ENCODE assay signal across 8 mouse cellular contexts in the genomic region with DNA sequence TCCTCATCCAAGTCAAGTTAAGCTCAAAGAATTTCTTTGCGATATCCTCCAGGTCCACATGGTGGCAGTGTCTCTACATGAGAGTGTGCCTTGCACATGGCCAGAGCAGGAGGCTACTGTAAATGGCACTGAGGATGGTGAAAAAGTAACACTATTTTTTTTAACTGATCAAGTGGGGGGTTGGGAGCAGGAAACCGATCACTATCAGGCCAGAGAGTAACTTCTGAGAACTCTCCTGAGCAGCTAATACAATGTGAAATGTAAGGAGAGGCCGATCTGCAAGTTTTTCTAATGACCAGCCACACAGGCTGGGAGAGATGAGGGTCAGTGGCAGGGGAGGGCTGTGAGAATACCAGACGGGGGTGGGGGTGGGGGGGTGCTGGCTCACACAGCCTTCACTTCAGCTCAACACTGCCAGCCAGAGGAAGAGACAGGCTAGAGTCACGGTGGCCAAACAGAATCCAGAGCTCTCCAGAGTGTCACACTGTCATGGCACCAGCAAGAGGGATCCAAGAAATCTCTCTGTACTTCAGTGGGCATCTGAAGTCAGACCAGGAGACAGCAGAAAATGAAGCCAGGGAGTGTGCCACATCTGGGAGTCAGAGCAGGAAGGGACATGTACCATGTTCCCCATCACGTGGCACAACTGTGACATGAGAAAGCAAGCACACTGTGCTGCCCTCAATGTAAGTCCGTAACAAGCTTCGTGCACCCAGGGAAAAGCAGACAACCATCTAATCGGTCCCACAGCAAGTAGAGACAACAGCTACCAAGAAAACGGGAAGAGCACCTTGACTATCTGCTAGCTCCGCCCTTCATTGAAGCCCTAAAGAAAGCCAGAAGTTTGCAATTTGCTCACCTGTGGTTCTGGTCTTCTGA.
DNase-seq lines count a peak whose midpoint lies in the region; ATAC-seq and TF ChIP-seq lines count a peak whose summit lies in the region.

No protein-coding gene starts in this region.

- peaks cover 53% of the 10 kb centered on the region for H3K4me1 ChIP-seq in E14TG2a.4 (replicated peaks; ENCODE audit: low read depth, low read length)
- peaks cover 11% of the 10 kb centered on the region for H3K4me1 ChIP-seq in embryonic facial prominence, embryonic 15.5 days
- H3K4me1 ChIP-seq in heart, embryonic 15.5 days (replicated peaks) = peaks cover 24% of the 10 kb centered on the region
- peaks cover 0 to 9% of the 10 kb centered on the region in 2 experiments; a peak in 2 of 4 replicates for H3K4me1 ChIP-seq in liver, embryonic 14.5 days (replicated peaks; ENCODE audit: control insufficient read depth in 2 of 2, insufficient read depth in 2 of 2, low read length in 1 of 2)
- H3K4me1 ChIP-seq in neural tube, embryonic 13.5 days (replicated peaks) = peaks cover 24% of the 10 kb centered on the region

- peak; percentile 90 for DNase-seq in brain, adult 2 months (ENCODE audit: low read depth, low spot score)
- DNase-seq in kidney, postnatal 10 days = peak; percentile 87
- peak in 2 of 3 experiments; percentile 29 to 43 for DNase-seq in liver, embryonic 14.5 days (ENCODE audit: low read depth in 3 of 3, low spot score in 3 of 3)
- DNase-seq in thymus, postnatal 10 days (ENCODE audit: low spot score in 2 of 2) = peak; percentile 48 to 56

- no peaks in the 10 kb centered on the region for H3K36me3 ChIP-seq in E14TG2a.4 (ENCODE audit: insufficient read depth, low read length)
- H3K36me3 ChIP-seq in embryonic facial prominence, embryonic 15.5 days = no peaks in the 10 kb centered on the region
- no peaks in the 10 kb centered on the region for H3K36me3 ChIP-seq in heart, embryonic 15.5 days
- H3K36me3 ChIP-seq in liver, embryonic 14.5 days (replicated peaks; ENCODE audit: control insufficient read depth, insufficient read depth, low read depth) = no peaks in the 10 kb centered on the region
- H3K36me3 ChIP-seq in neural tube, embryonic 13.5 days = no peaks in the 10 kb centered on the region

- H3K4me2 ChIP-seq in embryonic facial prominence, embryonic 15.5 days (replicated peaks) = no peak overlapping the region
- 0 out of 2 replicates have a peak overlapping the region, but pooled peaks have one; percentile 21 for H3K4me2 ChIP-seq in heart, embryonic 15.5 days
- no peak overlapping the region for H3K4me2 ChIP-seq in liver, embryonic 14.5 days (ENCODE audit: low read depth)
- no peak overlapping the region for H3K4me2 ChIP-seq in neural tube, embryonic 13.5 days

- H3K27me3 ChIP-seq in E14TG2a.4 (ENCODE audit: insufficient read depth, low read length) = no peaks in the 10 kb centered on the region
- no peaks in the 10 kb centered on the region for H3K27me3 ChIP-seq in embryonic facial prominence, embryonic 15.5 days
- no peaks in the 10 kb centered on the region for H3K27me3 ChIP-seq in heart, embryonic 15.5 days
- no peaks in the 10 kb centered on the region for H3K27me3 ChIP-seq in liver, embryonic 14.5 days (ENCODE audit: control insufficient read depth, insufficient read depth, low read length)
- H3K27me3 ChIP-seq in neural tube, embryonic 13.5 days = no peaks in the 10 kb centered on the region

- H3K4me3 ChIP-seq in E14TG2a.4 (replicated peaks; ENCODE audit: low read length) = no peak overlapping the region
- no peak overlapping the region for H3K4me3 ChIP-seq in embryonic facial prominence, embryonic 15.5 days (replicated peaks)
- H3K4me3 ChIP-seq in heart, embryonic 15.5 days = no peak overlapping the region
- no peak overlapping the region for H3K4me3 ChIP-seq in liver, embryonic 14.5 days (ENCODE audit: insufficient read depth in 1 of 2, low read depth in 2 of 2, low read length in 2 of 2)
- H3K4me3 ChIP-seq in neural tube, embryonic 13.5 days = no peak overlapping the region

- H3K27ac ChIP-seq in embryonic facial prominence, embryonic 15.5 days (replicated peaks) = peak overlapping the region; percentile 51; the same call in 1 of the 2 replicates
- H3K27ac ChIP-seq in heart, embryonic 15.5 days = 0 out of 2 replicates have a peak overlapping the region, but pooled peaks have one; percentile 2
- H3K27ac ChIP-seq in liver, embryonic 14.5 days = no peak overlapping the region
- H3K27ac ChIP-seq in neural tube, embryonic 13.5 days (replicated peaks) = no peak overlapping the region

- TF ChIP-seq EP300 in liver, embryonic 14.5 days (IDR thresholded peaks at IDR 0.05; ENCODE audit: low read depth) = no peak

- H3K9ac ChIP-seq in embryonic facial prominence, embryonic 15.5 days = no peak overlapping the region
- H3K9ac ChIP-seq in heart, embryonic 15.5 days = no peak overlapping the region
- no peak overlapping the region for H3K9ac ChIP-seq in liver, embryonic 14.5 days (replicated peaks)
- H3K9ac ChIP-seq in neural tube, embryonic 13.5 days = no peak overlapping the region

- TF ChIP-seq CTCF in E14TG2a.4 (conservative IDR thresholded peaks at IDR 0.05; ENCODE audit: low read length) = peak; percentile 64
- peak; percentile 68 for TF ChIP-seq CTCF in liver, embryonic 14.5 days (IDR thresholded peaks at IDR 0.05; ENCODE audit: low read depth)

- 30% methylated on average over 11 of the region's 11 CpGs for WGBS in embryonic facial prominence, embryonic 15.5 days
- WGBS in heart, embryonic 15.5 days = 34% methylated on average over 11 of the region's 11 CpGs
- 17% methylated on average over 11 of the region's 11 CpGs for WGBS in liver, embryonic 14.5 days (ENCODE audit: insufficient replicate concordance)
- WGBS in neural tube, embryonic 13.5 days = 43% methylated on average over 11 of the region's 11 CpGs

- no peaks in the 10 kb centered on the region for H3K9me3 ChIP-seq in E14TG2a.4 (ENCODE audit: low read length)
- H3K9me3 ChIP-seq in embryonic facial prominence, embryonic 15.5 days (replicated peaks) = no peaks in the 10 kb centered on the region
- no peaks in the 10 kb centered on the region for H3K9me3 ChIP-seq in heart, embryonic 15.5 days (replicated peaks)
- no peaks in the 10 kb centered on the region for H3K9me3 ChIP-seq in liver, embryonic 14.5 days (ENCODE audit: control insufficient read depth, low read length)
- no peaks in the 10 kb centered on the region for H3K9me3 ChIP-seq in neural tube, embryonic 13.5 days

- ATAC-seq in embryonic facial prominence, embryonic 15.5 days (ENCODE audit: insufficient number of reproducible peaks, low FRiP score, low TSS enrichment, low read depth) = 0 out of 2 replicates have a peak, but pooled peaks have one; percentile 65
- peak; percentile 34 for ATAC-seq in heart, embryonic 15.5 days (replicated peaks; ENCODE audit: insufficient number of reproducible peaks, insufficient read depth, low FRiP score, low read depth)
- peak; percentile 28; the same call in 1 of the 2 replicates for ATAC-seq in liver, embryonic 14.5 days (ENCODE audit: insufficient read depth)
- ATAC-seq in neural tube, embryonic 13.5 days (ENCODE audit: low read depth) = peak; percentile 69

Comparison
In these comparisons a context has a peak if more than half of its experiments do, and no peak if none do; other contexts are left out.
1. DNase-seq: peak in every context shown above with its lines; median percentile 90 in brain, adult 2 months; 87 in kidney, postnatal 10 days; 52 in thymus, postnatal 10 days; 36 in liver, embryonic 14.5 days.
2. H3K27ac ChIP-seq: peak in embryonic facial prominence, embryonic 15.5 days (single experiment) and heart, embryonic 15.5 days (single experiment); none in liver, embryonic 14.5 days (single experiment) and neural tube, embryonic 13.5 days (single experiment).
3. Peak in every context shown above with its lines, with median percentiles within 50 percentile points of each other: ATAC-seq.